Mouse (Mus musculus): ENCODE measurements around the gene Cacnb4.

Cacnb4 gene

GRCm38 (mm10) chr2:52676023-52676912 is at the start of gene Cacnb4:
Gene Cacnb4 (minus strand): TSS chr2:52676831.
- DNase-seq, result peak; percentile 57

GRCm38 (mm10) chr2:52720231-52721025 is 43.8 kb upstream of the Cacnb4 start:
- no peak for DNase-seq

- DNase-seq, result no peak
Observed at GRCm38 (mm10) chr2:52717076-52717475, 40.4 kb upstream of the Cacnb4 start.

- no peak for DNase-seq
Observed at GRCm38 (mm10) chr2:52715538-52715937, 38.9 kb upstream of the Cacnb4 start.

GRCm38 (mm10) chr2:52714111-52714510 is 37.5 kb upstream of the Cacnb4 start:
- DNase-seq, result no peak

- DNase-seq, result no peak
Observed at GRCm38 (mm10) chr2:52710804-52711203, 34.2 kb upstream of the Cacnb4 start.

- no peak for DNase-seq
Observed at GRCm38 (mm10) chr2:52709417-52709816, 32.8 kb upstream of the Cacnb4 start.

GRCm38 (mm10) chr2:52701368-52702036 is 24.9 kb upstream of the Cacnb4 start:
- no peak for DNase-seq

GRCm38 (mm10) chr2:52700352-52700751 is 23.7 kb upstream of the Cacnb4 start:
- no peak for DNase-seq

- no peak for DNase-seq
Observed at GRCm38 (mm10) chr2:52694604-52695003, 18.0 kb upstream of the Cacnb4 start.

- DNase-seq, result no peak
Observed at GRCm38 (mm10) chr2:52691745-52692144, 15.1 kb upstream of the Cacnb4 start.

GRCm38 (mm10) chr2:52686601-52687000 is 10.0 kb upstream of the Cacnb4 start:
- DNase-seq, result no peak

GRCm38 (mm10) chr2:52677589-52677988 is 958 bp upstream of the Cacnb4 start:
- DNase-seq, result no peak

- peak; percentile 34 for DNase-seq
Observed at GRCm38 (mm10) chr2:52676913-52677303, 277 bp upstream of the Cacnb4 start.

GRCm38 (mm10) chr2:52675278-52675987 is 1.2 kb downstream of the Cacnb4 start:
- DNase-seq, result peak; percentile 32

- DNase-seq, result peak; percentile 34
Observed at GRCm38 (mm10) chr2:52674886-52675277, 1.7 kb downstream of the Cacnb4 start.

GRCm38 (mm10) chr2:52673172-52673571 is 3.5 kb downstream of the Cacnb4 start:
- no peak for DNase-seq

GRCm38 (mm10) chr2:52670733-52671132 is 5.9 kb downstream of the Cacnb4 start:
- DNase-seq, result no peak

- no peak for DNase-seq
Observed at GRCm38 (mm10) chr2:52668480-52668879, 8.2 kb downstream of the Cacnb4 start.

GRCm38 (mm10) chr2:52656722-52657121 is 19.9 kb downstream of the Cacnb4 start:
- DNase-seq, result no peak

- no peak for DNase-seq
Observed at GRCm38 (mm10) chr2:52654541-52654940, 22.1 kb downstream of the Cacnb4 start.

- DNase-seq, result no peak
Observed at GRCm38 (mm10) chr2:52651547-52651946, 25.1 kb downstream of the Cacnb4 start.
